Mouse (Mus musculus) bone marrow macrophage, adult 2 months (primary cell): ENCODE data around the gene Dnajb1.

ENCODE experiments used
- CTCF ChIP-seq: IDR thresholded peaks from 2 replicates; pipeline ENCODE4 v1.5.1; 2012; ENCODE audit warnings: low read depth, mild to moderate bottlenecking, low read length, moderate library complexity
- POLR2A ChIP-seq: IDR thresholded peaks from 2 replicates; pipeline ENCODE4 v1.6.1; 2012; ENCODE audit warnings: mild to moderate bottlenecking, low read depth, low read length, borderline replicate concordance

- TF ChIP-seq CTCF (no peak), POLR2A (no peak)
These were observed 39.2 kb upstream of the Dnajb1 start for GRCm38 (mm10) chr8:83568755-83569154.
